Comparison of ENCODE assay signal across 24 mouse cellular contexts in genomic region chr3:121981306-121981705, GRCm38 (mm10). TPM values are rescaled to one million over a fixed set of nuclear protein-coding genes. Genes with fewer than 3 reads are reported as not detected.
DNase-seq lines count a peak whose midpoint lies in the region; ATAC-seq and TF ChIP-seq lines count a peak whose summit lies in the region.
"Had no signal": no experiment of that assay in that cellular context is flagged by ENCODE, and none has a peak within 500 bp of the region (broad histone marks: within the 10 kb centered on the region; RNA-seq: fewer than 3 reads in every experiment).

No protein-coding gene starts in this region.

- TF ChIP-seq CTCF in gastrocnemius, adult 2 months (IDR thresholded peaks at IDR 0.05), result no peak
- TF ChIP-seq CTCF in kidney, adult 2 months (conservative IDR thresholded peaks at IDR 0.05; ENCODE audit: insufficient read depth, insufficient read length, low read depth, low read length), result no peak

- peak overlapping the region; percentile 44; the same call in 1 of the 2 replicates for H3K4me3 ChIP-seq in gastrocnemius, adult 2 months
- H3K4me3 ChIP-seq in heart, embryonic 16.5 days (ENCODE audit: low read length), result no peak overlapping the region
- H3K4me3 ChIP-seq in kidney, adult 2 months (ENCODE audit: insufficient read depth, low read depth, low read length), result no peak overlapping the region
- H3K4me3 ChIP-seq: embryonic facial prominence, embryonic 12.5 days; embryonic facial prominence, embryonic 15.5 days; heart, embryonic 13.5 days; hindbrain, embryonic 10.5 days; hindbrain, embryonic 13.5 days; intestine, embryonic 15.5 days had no signal

- intact Hi-C loops in gastrocnemius, adult 2 months (cut with DNase I), result no loop called here

- TF ChIP-seq POLR2A in kidney, adult 2 months (IDR thresholded peaks at IDR 0.05; ENCODE audit: low read depth, low read length), result no peak

- peak overlapping the region; percentile 81 for H3K27ac ChIP-seq in gastrocnemius, adult 2 months
- 0 out of 2 replicates have a peak overlapping the region, but pooled peaks have one; percentile 25 for H3K27ac ChIP-seq in heart, embryonic 16.5 days (ENCODE audit: low read length)
- peak overlapping the region; percentile 86 for H3K27ac ChIP-seq in kidney, adult 2 months (ENCODE audit: insufficient read depth, low read depth, low read length)
- H3K27ac ChIP-seq: embryonic facial prominence, embryonic 12.5 days; embryonic facial prominence, embryonic 15.5 days; hindbrain, embryonic 10.5 days; hindbrain, embryonic 13.5 days; intestine, embryonic 15.5 days had no signal

- H3K9ac ChIP-seq in heart, embryonic 16.5 days (ENCODE audit: low read length), result no peak overlapping the region
- H3K9ac ChIP-seq: embryonic facial prominence, embryonic 12.5 days; embryonic facial prominence, embryonic 15.5 days; forebrain, postnatal 0 days; heart, embryonic 13.5 days; hindbrain, embryonic 13.5 days; intestine, embryonic 15.5 days had no signal

- no peaks in the 10 kb centered on the region for H3K27me3 ChIP-seq in heart, embryonic 16.5 days (ENCODE audit: control insufficient read depth, insufficient read depth, low read length)
- no peaks in the 10 kb centered on the region for H3K27me3 ChIP-seq in kidney, adult 2 months (replicated peaks; ENCODE audit: control insufficient read depth, insufficient read depth, low read length)
- H3K27me3 ChIP-seq: embryonic facial prominence, embryonic 12.5 days; embryonic facial prominence, embryonic 15.5 days; heart, embryonic 13.5 days; hindbrain, embryonic 13.5 days; intestine, embryonic 15.5 days had no signal

- H3K9me3 ChIP-seq in heart, embryonic 16.5 days (replicated peaks; ENCODE audit: control insufficient read depth, low read length), result no peaks in the 10 kb centered on the region
- H3K9me3 ChIP-seq: embryonic facial prominence, embryonic 12.5 days; embryonic facial prominence, embryonic 15.5 days; heart, embryonic 13.5 days; hindbrain, embryonic 10.5 days; hindbrain, embryonic 13.5 days; intestine, embryonic 15.5 days had no signal

- 87% methylated on average over 4 of the region's 4 CpGs for WGBS in heart, embryonic 16.5 days
- WGBS in kidney, adult 2 months, result 39% methylated on average over 4 of the region's 4 CpGs

- no peak for ATAC-seq in heart, embryonic 16.5 days (replicated peaks; ENCODE audit: extremely low read depth, insufficient read depth, low FRiP score)
- ATAC-seq: activated CD4-positive, CD25-positive, alpha-beta regulatory T cell, adult 4 months; forebrain, embryonic 14.5 days; forebrain, postnatal 0 days; hindbrain, embryonic 16.5 days; intestine, embryonic 15.5 days had no signal

- DNase-seq in gastrocnemius, adult 2 months, result no peak
- no peak for DNase-seq in gastrocnemius, postnatal 4 days (ENCODE audit: low spot score in 2 of 2)
- no peak for DNase-seq in heart, adult 11 months
- DNase-seq in kidney, adult 2 months, result peak; percentile 62
- DNase-seq in kidney, postnatal 4 days, result no peak
- peak; percentile 31 to 33 for DNase-seq in kidney, postnatal 36 days
- no peak for DNase-seq in kidney, postnatal 25 days
- DNase-seq: adrenal gland, adult 8-10 months; adrenal gland, postnatal 25 days; cerebellum, adult 18-20 months; cerebellum, adult 9-11 months; cerebellum, postnatal 25 days; forebrain, postnatal 0 days; gastrocnemius, postnatal 25 days had no signal

- no peak overlapping the region for H3K4me2 ChIP-seq in heart, embryonic 16.5 days (ENCODE audit: low read depth, low read length)
- H3K4me2 ChIP-seq: embryonic facial prominence, embryonic 12.5 days; embryonic facial prominence, embryonic 15.5 days; heart, embryonic 13.5 days; hindbrain, embryonic 13.5 days; intestine, embryonic 15.5 days had no signal

- peaks cover 5% of the 10 kb centered on the region for H3K36me3 ChIP-seq in heart, embryonic 16.5 days (ENCODE audit: control insufficient read depth, insufficient read depth)
- H3K36me3 ChIP-seq in kidney, adult 2 months (ENCODE audit: control insufficient read depth, insufficient read depth, low read length), result peaks cover 3% of the 10 kb centered on the region
- H3K36me3 ChIP-seq: hindbrain, embryonic 10.5 days; hindbrain, embryonic 13.5 days; intestine, embryonic 15.5 days had no signal

- H3K4me1 ChIP-seq in heart, embryonic 16.5 days (ENCODE audit: control insufficient read depth, insufficient read depth, low read length), result peaks cover 10% of the 10 kb centered on the region
- H3K4me1 ChIP-seq in kidney, adult 2 months (ENCODE audit: control insufficient read depth, insufficient read depth, low read length), result peaks cover 8% of the 10 kb centered on the region; the same call in 1 of the 2 replicates
- H3K4me1 ChIP-seq: embryonic facial prominence, embryonic 12.5 days; embryonic facial prominence, embryonic 15.5 days; hindbrain, embryonic 10.5 days; hindbrain, embryonic 13.5 days; intestine, embryonic 15.5 days had no signal

RNA-seq across cellular contexts. Expression of gene Arhgap29, which starts 29.0 kb away (rescaled TPM):
- 10 to 100 TPM; 14.0 to 15.6 TPM for total RNA-seq in gastrocnemius, adult 2 months (2021)
- total RNA-seq in gastrocnemius, postnatal 4 days (2021), result 100 to 1,000 TPM in 1 of 2 experiments, 10 to 100 TPM in 1; 87.7 to 101 TPM
- polyA plus RNA-seq in heart, embryonic 16.5 days (2015; fragmentation: Nextera tagmentation; extraction: Ambion mirVana), result 48.3 and 48.5 TPM in 2 replicates
- 28.4 and 31.7 TPM in 2 replicates for polyA plus RNA-seq in kidney, adult 2 months (2012; rRNA removed)

Comparison
In these comparisons a context has a peak if more than half of its experiments do, and no peak if none do; other contexts are left out.
1. DNase-seq: peak in kidney, adult 2 months (single experiment) and kidney, postnatal 36 days (2 of 2); none in gastrocnemius, adult 2 months (single experiment), gastrocnemius, postnatal 4 days (0 of 2), heart, adult 11 months (single experiment), kidney, postnatal 4 days (0 of 2) and kidney, postnatal 25 days (0 of 2).
2. RNA of gene Arhgap29, which starts 29.0 kb away (total RNA-seq): 87.7 to 101 TPM in gastrocnemius, postnatal 4 days; 14.0 to 15.6 TPM in gastrocnemius, adult 2 months; every median in the first group is over 4 times any median in the second.
3. H3K27ac ChIP-seq: peak in every context shown above with its lines; median percentile 86 in kidney, adult 2 months; 81 in gastrocnemius, adult 2 months; 25 in heart, embryonic 16.5 days.